Mouse (Mus musculus) left cerebral cortex, postnatal 4 days (tissue): Measurements from ENCODE around the gene Acad8. TPM values are rescaled to one million over a fixed set of nuclear protein-coding genes. Genes with fewer than 3 reads are reported as not detected.

Experiments used
- DNase-seq: peaks from one replicate; pipeline ENCODE4 v3.0.0-alpha.2; 2022
- intact Hi-C: fragments of 180-260 bp; cut with DNase I; formaldehyde crosslinking; loops from one replicate; pipeline ENCODE4 v1.15.1; 2025
- total RNA-seq, 2 experiments: library from RNA; stranded (reverse); gene quantifications; 2 replicates each; pipeline ENCODE4 v1.2.3; 2021

The Acad8 gene
- total RNA-seq, 2 experiments from 2014 or later: 25.8 to 28.7 TPM

- intact Hi-C loops: no loop called here
- no peak for DNase-seq
Measured at GRCm38 (mm10) chr9:26985668-26986277, 13.6 kb downstream of the Acad8 start.

GRCm38 (mm10) chr9:26985090-26985613, 14.2 kb downstream of the Acad8 start:
- no peak for DNase-seq
- intact Hi-C loops: no loop called here

GRCm38 (mm10) chr9:26978776-26979175, 20.6 kb downstream of the Acad8 start:
- intact Hi-C loops: no loop called here

GRCm38 (mm10) chr9:26977754-26978153, 21.6 kb downstream of the Acad8 start:
- intact Hi-C loops: no loop called here
- DNase-seq: no peak

More at GRCm38 (mm10) chr9:26978776-26979175, 20.6 kb downstream of the Acad8 start:
- DNase-seq: no peak

GRCm38 (mm10) chr9:26947790-26948189, 51.6 kb downstream of the Acad8 start:
- intact Hi-C loops: no loop called here
- no peak for DNase-seq

GRCm38 (mm10) chr9:26924146-26924545, 75.2 kb downstream of the Acad8 start:
- intact Hi-C loops: no loop called here
- DNase-seq: peak; percentile 25

Other genes starting within 250 kb of the Acad8 start
- gene Glb1l2, start 193.1 kb downstream of the Acad8 start, total RNA-seq: 1 to 10 TPM; 1.2 to 1.9 TPM
- not detected for gene Glb1l3, start 138.7 kb downstream of the Acad8 start, total RNA-seq
- not detected for gene Gm1110, start 76.5 kb downstream of the Acad8 start, total RNA-seq
- 10 to 100 TPM; 82.7 to 94.0 TPM for gene Thyn1, start 144 bp upstream of the Acad8 start, total RNA-seq
- gene Vps26b, start 30.5 kb upstream of the Acad8 start, total RNA-seq: 100 to 1,000 TPM; 116 to 117 TPM
- 10 to 100 TPM; 17.3 to 18.3 TPM for gene Ncapd3, start 30.6 kb upstream of the Acad8 start, total RNA-seq
- 10 to 100 TPM; 21.6 to 22.4 TPM for gene Jam3, start 155.9 kb upstream of the Acad8 start, total RNA-seq